Mouse (Mus musculus): ENCODE data around the gene Ttc3. TPM values are rescaled to one million over a fixed set of nuclear protein-coding genes. Genes with fewer than 3 reads are reported as not detected.

Gene Ttc3
- polyA plus RNA-seq, 1 experiment from 2014 or later = 1,226 TPM

GRCm38 (mm10) chr16:94356776-94357494, 13.5 kb upstream of the Ttc3 start:
- peaks cover under 1% of the 10 kb centered on the region; the same call in 1 of the 2 replicates for H3K4me1 ChIP-seq (ENCODE audit: control insufficient read depth, insufficient read depth, low read length)
- WGBS = 87% methylated on average over 11 of the region's 11 CpGs
- H3K4me2 ChIP-seq (ENCODE audit: low read depth, low read length) = no peak overlapping the region
- ATAC-seq (ENCODE audit: low read depth) = no peak
- no peaks in the 10 kb centered on the region for H3K9me3 ChIP-seq (ENCODE audit: control insufficient read depth, low read length)
- no peaks in the 10 kb centered on the region for H3K27me3 ChIP-seq (ENCODE audit: control insufficient read depth, insufficient read depth, low read length)
- H3K4me3 ChIP-seq (ENCODE audit: low read depth, low read length) = no peak overlapping the region
- no peak overlapping the region for H3K27ac ChIP-seq (ENCODE audit: low read depth, low read length)
- H3K36me3 ChIP-seq (ENCODE audit: control insufficient read depth, insufficient read depth, low read length) = no peaks in the 10 kb centered on the region
- no peak overlapping the region for H3K9ac ChIP-seq (replicated peaks; ENCODE audit: low read depth, low read length)

GRCm38 (mm10) chr16:94358091-94358490, 12.3 kb upstream of the Ttc3 start:
- Histone ChIP-seq H3K27ac (ENCODE audit: low read depth, low read length) (no peak overlapping the region), H3K4me3 (ENCODE audit: low read depth, low read length) (no peak overlapping the region), H3K4me2 (ENCODE audit: low read depth, low read length) (no peak overlapping the region), H3K27me3 (ENCODE audit: control insufficient read depth, insufficient read depth, low read length) (no peaks in the 10 kb centered on the region), H3K36me3 (ENCODE audit: control insufficient read depth, insufficient read depth, low read length) (no peaks in the 10 kb centered on the region), H3K9me3 (ENCODE audit: control insufficient read depth, low read length) (no peaks in the 10 kb centered on the region), H3K9ac (replicated peaks; ENCODE audit: low read depth, low read length) (no peak overlapping the region), H3K4me1 (ENCODE audit: control insufficient read depth, insufficient read depth, low read length) (peaks cover 3% of the 10 kb centered on the region; the same call in 1 of the 2 replicates)
- ATAC-seq (ENCODE audit: low read depth) = no peak
- 65% methylated on average over 3 of the region's 3 CpGs for WGBS

DNA sequence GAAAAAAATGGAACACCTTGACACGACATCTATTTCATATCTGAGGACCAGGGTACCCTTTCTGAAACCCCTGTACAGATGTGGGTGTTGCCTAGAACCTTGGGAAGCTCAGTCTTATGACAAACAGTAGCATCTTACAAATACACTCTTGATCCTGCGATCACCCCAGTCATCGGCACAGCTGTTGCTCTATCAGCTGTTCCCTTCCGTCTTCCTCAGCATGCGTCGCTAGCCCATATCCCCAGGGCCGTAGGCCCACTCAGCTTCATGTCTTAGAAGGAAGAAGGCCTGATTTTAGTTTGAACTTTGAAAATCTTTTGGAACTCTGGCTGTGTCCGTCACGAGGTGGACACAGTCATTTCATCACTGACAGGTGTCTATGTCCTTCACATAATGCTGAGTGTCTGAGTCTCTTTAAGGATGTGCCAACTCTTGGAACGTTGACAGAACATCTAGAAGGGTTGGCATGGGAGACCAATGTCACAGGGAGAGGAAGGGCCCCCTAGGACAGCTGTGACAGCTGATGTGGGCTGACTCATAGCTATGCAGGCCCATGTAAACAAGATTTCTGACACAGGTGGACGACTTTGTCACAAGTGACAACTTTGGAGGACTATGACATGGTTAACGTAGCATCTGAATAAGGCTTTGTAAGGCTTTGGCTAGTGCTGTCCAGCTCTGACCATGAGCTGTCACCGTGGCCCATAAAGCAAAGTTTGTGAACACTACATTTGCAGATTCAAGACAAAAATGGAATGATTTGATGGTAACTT, 9.7 kb upstream of the Ttc3 start:
- no peaks in the 10 kb centered on the region for H3K27me3 ChIP-seq (ENCODE audit: control insufficient read depth, insufficient read depth, low read length)
- no peak for ATAC-seq (ENCODE audit: low read depth)
- 89% methylated on average over 13 of the region's 13 CpGs for WGBS
- no peak overlapping the region for H3K27ac ChIP-seq (ENCODE audit: low read depth, low read length)
- 0 out of 2 replicates have a peak, but pooled peaks cover 3% of the 10 kb centered on the region for H3K36me3 ChIP-seq (ENCODE audit: control insufficient read depth, insufficient read depth, low read length)
- H3K4me3 ChIP-seq (ENCODE audit: low read depth, low read length) = no peak overlapping the region
- no peaks in the 10 kb centered on the region for H3K9me3 ChIP-seq (ENCODE audit: control insufficient read depth, low read length)
- H3K4me2 ChIP-seq (ENCODE audit: low read depth, low read length) = no peak overlapping the region
- no peak overlapping the region for H3K9ac ChIP-seq (replicated peaks; ENCODE audit: low read depth, low read length)
- H3K4me1 ChIP-seq (ENCODE audit: control insufficient read depth, insufficient read depth, low read length) = peaks cover 3% of the 10 kb centered on the region; the same call in 1 of the 2 replicates

- H3K27me3 ChIP-seq (ENCODE audit: control insufficient read depth, insufficient read depth, low read length) = no peaks in the 10 kb centered on the region
- no peaks in the 10 kb centered on the region for H3K9me3 ChIP-seq (ENCODE audit: control insufficient read depth, low read length)
- peak; percentile 85 for ATAC-seq (ENCODE audit: low read depth)
- 44% methylated on average over 10 of the region's 10 CpGs for WGBS
- H3K9ac ChIP-seq (replicated peaks; ENCODE audit: low read depth, low read length) = no peak overlapping the region
- 0 out of 2 replicates have a peak overlapping the region, but pooled peaks have one; percentile 1 for H3K27ac ChIP-seq (ENCODE audit: low read depth, low read length)
- no peak overlapping the region for H3K4me2 ChIP-seq (ENCODE audit: low read depth, low read length)
- H3K36me3 ChIP-seq (ENCODE audit: control insufficient read depth, insufficient read depth, low read length) = 0 out of 2 replicates have a peak, but pooled peaks cover 3% of the 10 kb centered on the region
- H3K4me1 ChIP-seq (ENCODE audit: control insufficient read depth, insufficient read depth, low read length) = peaks cover 3% of the 10 kb centered on the region; the same call in 1 of the 2 replicates
- H3K4me3 ChIP-seq (ENCODE audit: low read depth, low read length) = no peak overlapping the region
Measured at GRCm38 (mm10) chr16:94362174-94362873, 8.1 kb upstream of the Ttc3 start.

GRCm38 (mm10) chr16:94363814-94364213, 6.6 kb upstream of the Ttc3 start:
- Histone ChIP-seq H3K9me3 (ENCODE audit: control insufficient read depth, low read length) (no peaks in the 10 kb centered on the region), H3K27me3 (ENCODE audit: control insufficient read depth, insufficient read depth, low read length) (no peaks in the 10 kb centered on the region), H3K4me3 (ENCODE audit: low read depth, low read length) (no peak overlapping the region), H3K4me2 (ENCODE audit: low read depth, low read length) (no peak overlapping the region), H3K27ac (ENCODE audit: low read depth, low read length) (no peak overlapping the region), H3K4me1 (ENCODE audit: control insufficient read depth, insufficient read depth, low read length) (peaks cover 3% of the 10 kb centered on the region; the same call in 1 of the 2 replicates), H3K36me3 (ENCODE audit: control insufficient read depth, insufficient read depth, low read length) (0 out of 2 replicates have a peak, but pooled peaks cover 3% of the 10 kb centered on the region), H3K9ac (replicated peaks; ENCODE audit: low read depth, low read length) (no peak overlapping the region)
- no peak for ATAC-seq (ENCODE audit: low read depth)
- 91% methylated on average over 4 of the region's 4 CpGs for WGBS

DNA sequence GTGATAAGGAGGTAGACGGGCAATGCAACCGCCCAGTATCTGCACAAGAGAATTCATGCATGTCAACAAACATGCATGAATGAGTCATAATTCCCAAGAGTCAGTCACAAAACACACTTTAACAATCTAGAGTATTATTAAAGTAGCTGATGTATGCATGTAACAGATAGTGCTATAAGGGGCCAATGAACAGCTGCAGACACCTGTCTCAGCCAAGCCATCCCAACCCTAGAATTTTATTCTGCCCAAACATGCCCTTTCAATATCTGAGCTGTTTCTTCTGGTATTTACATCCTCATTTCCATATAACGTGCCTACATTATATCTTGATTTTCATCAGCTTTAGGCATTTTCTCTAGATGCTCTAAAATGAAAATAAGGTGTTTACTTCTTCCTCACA, 5.0 kb upstream of the Ttc3 start:
- H3K9ac ChIP-seq (replicated peaks; ENCODE audit: low read depth, low read length) = no peak overlapping the region
- H3K27me3 ChIP-seq (ENCODE audit: control insufficient read depth, insufficient read depth, low read length) = no peaks in the 10 kb centered on the region
- WGBS = 93% methylated on average over 3 of the region's 3 CpGs
- no peak overlapping the region for H3K4me2 ChIP-seq (ENCODE audit: low read depth, low read length)
- ATAC-seq (ENCODE audit: low read depth) = no peak
- no peaks in the 10 kb centered on the region for H3K9me3 ChIP-seq (ENCODE audit: control insufficient read depth, low read length)
- no peak overlapping the region for H3K4me3 ChIP-seq (ENCODE audit: low read depth, low read length)
- H3K36me3 ChIP-seq (ENCODE audit: control insufficient read depth, insufficient read depth, low read length) = 0 out of 2 replicates have a peak, but pooled peaks cover 3% of the 10 kb centered on the region
- H3K27ac ChIP-seq (ENCODE audit: low read depth, low read length) = no peak overlapping the region
- H3K4me1 ChIP-seq (ENCODE audit: control insufficient read depth, insufficient read depth, low read length) = peaks cover 9% of the 10 kb centered on the region; the same call in 1 of the 2 replicates

DNA sequence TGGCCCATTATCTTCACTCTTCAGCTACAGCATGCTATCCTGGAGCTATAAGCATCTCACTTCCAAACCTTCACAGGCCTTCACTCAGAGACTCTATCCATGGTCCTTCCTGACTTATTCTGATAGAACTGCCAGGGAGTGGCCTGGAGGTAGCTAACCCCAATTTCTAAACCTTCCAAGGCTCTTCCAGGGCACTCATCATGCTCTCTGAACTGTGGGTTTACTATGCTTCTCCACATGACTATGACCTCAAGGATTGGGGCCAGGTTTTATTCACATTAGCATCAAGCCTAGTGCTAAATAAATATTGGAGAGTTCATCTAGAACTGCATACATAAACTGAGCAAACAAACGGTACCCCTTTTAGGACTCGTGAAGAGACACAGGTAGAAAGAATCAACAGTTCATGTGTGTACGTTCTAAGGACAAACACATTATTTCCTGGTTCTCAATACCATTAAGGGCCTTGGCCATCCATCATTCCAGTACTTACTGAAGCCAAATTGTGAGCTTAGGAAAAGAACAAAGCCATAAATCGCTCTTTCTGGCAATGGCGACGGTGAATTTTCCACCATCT, 734 bp upstream of the Ttc3 start:
- Histone ChIP-seq H3K9ac (replicated peaks; ENCODE audit: low read depth, low read length) (peak overlapping the region; percentile 100), H3K36me3 (ENCODE audit: control insufficient read depth, insufficient read depth, low read length) (no peaks in the 10 kb centered on the region), H3K27me3 (ENCODE audit: control insufficient read depth, insufficient read depth, low read length) (no peaks in the 10 kb centered on the region), H3K9me3 (ENCODE audit: control insufficient read depth, low read length) (no peaks in the 10 kb centered on the region), H3K4me1 (ENCODE audit: control insufficient read depth, insufficient read depth, low read length) (peaks cover 24% of the 10 kb centered on the region), H3K27ac (ENCODE audit: low read depth, low read length) (peak overlapping the region; percentile 99), H3K4me2 (ENCODE audit: low read depth, low read length) (peak overlapping the region; percentile 60), H3K4me3 (ENCODE audit: low read depth, low read length) (peak overlapping the region; percentile 73)
- peak; percentile 1; the same call in 1 of the 2 replicates for ATAC-seq (ENCODE audit: low read depth)
- 6% methylated on average over 6 of the region's 6 CpGs for WGBS

DNA sequence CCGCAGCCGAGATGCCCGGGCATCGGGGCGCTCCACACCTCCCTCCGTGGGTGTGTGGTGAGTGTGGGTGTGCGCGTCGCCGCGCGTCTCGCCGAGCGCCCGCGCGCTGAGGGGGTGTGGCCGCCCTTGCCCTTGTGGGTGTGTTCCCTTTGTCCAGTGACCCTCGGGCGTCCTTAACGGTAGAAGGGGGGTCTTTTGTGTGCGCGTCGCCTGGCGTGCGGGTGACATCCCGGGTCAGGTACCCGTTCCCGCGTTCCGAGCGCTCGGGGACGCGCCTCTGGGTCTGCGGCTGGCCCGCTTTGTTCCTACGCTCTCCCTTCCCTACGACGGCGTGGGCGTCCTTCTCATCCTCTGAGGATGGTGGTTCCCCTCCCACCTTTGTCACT, 490 bp downstream of the Ttc3 start:
- peak overlapping the region; percentile 73 for H3K4me3 ChIP-seq (ENCODE audit: low read depth, low read length)
- H3K4me2 ChIP-seq (ENCODE audit: low read depth, low read length) = peak overlapping the region; percentile 69
- peak overlapping the region; percentile 99 for H3K27ac ChIP-seq (ENCODE audit: low read depth, low read length)
- no peaks in the 10 kb centered on the region for H3K27me3 ChIP-seq (ENCODE audit: control insufficient read depth, insufficient read depth, low read length)
- H3K9ac ChIP-seq (replicated peaks; ENCODE audit: low read depth, low read length) = peak overlapping the region; percentile 100
- no peaks in the 10 kb centered on the region for H3K36me3 ChIP-seq (ENCODE audit: control insufficient read depth, insufficient read depth, low read length)
- 2% methylated on average over 19 of the region's 43 CpGs for WGBS
- H3K9me3 ChIP-seq (ENCODE audit: control insufficient read depth, low read length) = no peaks in the 10 kb centered on the region
- peaks cover 24% of the 10 kb centered on the region for H3K4me1 ChIP-seq (ENCODE audit: control insufficient read depth, insufficient read depth, low read length)
- ATAC-seq (ENCODE audit: low read depth) = peak; percentile 69

Measured in neural tube, embryonic 14.5 days (tissue).